Mouse (Mus musculus) urinary bladder, adult 2 months (tissue): ENCODE measurements at regions not wholly inside any gene's neighbourhood (a gene's known extent, or its start where the extent isn't known, plus 50 kb on each side); places are given as distances from the start of the nearest gene placed in this dataset.

Source experiments
- DNase-seq: peaks from one replicate; pipeline ENCODE4 v3.0.0; 2022; ENCODE audit warnings: low spot score

GRCm38 (mm10) chr17:4941286-4941800, 52.8 kb upstream of the Arid1b start:
- no peak for DNase-seq

GRCm38 (mm10) chr17:4942868-4943267, 51.3 kb upstream of the Arid1b start:
- no peak for DNase-seq
